Mouse (Mus musculus) liver (tissue): ENCODE measurements around the gene Bptf.
"Not testable (repeated sequence)": the region's sequence is repeated elsewhere in the genome, so short reads cannot be mapped to it uniquely, and the experiment has no call there.

Experiments used
- DNase-seq: peaks from one replicate; pipeline ENCODE4 v3.0.0-alpha.2; 2020; ENCODE audit warnings: mixed read lengths

Bptf gene

DNA sequence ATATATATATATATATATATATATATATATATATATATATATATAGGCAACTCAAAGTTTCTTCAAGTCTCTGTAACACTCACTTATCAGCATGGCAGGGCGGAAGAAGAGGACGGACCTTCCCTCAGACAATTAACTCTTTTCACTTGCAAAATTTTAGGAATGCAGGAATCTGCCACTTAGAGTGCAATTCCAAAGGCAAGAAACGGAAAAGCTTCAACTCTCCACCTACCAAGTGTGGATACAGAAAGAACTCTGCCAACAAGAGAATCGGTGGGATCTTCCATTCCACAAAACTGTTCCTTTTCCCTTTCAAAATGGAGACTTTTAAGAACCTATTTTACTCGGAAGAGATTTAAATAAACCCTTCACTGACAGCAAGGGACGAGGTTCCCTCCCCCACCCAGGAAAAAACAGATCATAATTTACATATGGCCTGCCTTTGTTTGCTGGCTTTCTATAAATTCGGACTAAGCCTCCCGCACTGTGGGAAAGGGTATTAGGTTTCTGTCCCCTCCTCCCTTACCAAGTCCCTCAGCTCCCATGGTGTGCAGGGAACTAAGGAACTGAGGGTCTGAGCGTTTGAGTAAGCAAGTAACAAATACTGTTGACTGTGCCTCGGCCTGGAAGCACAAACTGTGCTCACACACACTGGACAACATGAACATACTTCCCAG, 17.9 kb downstream of the Bptf start:
- no peak for DNase-seq

DNA sequence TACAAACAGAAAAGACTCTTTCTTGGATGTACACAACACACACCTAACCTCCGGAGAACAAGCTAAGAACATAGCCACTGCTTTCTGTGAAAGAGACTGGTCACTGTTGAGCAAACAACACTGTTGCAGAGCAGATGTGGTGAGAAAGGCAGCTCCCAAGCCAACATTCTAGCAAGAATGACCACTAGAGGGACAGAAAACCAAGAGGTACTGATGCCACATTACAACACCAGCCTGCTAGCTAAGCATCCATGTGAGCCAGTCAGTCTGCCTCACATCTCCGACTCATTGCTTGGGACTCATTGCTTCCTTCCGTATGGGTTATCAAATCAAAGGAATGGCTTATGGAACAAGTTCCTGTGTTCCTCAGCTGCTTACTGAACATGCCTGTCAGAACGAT, 18.8 kb downstream of the Bptf start:
- no peak for DNase-seq

DNA sequence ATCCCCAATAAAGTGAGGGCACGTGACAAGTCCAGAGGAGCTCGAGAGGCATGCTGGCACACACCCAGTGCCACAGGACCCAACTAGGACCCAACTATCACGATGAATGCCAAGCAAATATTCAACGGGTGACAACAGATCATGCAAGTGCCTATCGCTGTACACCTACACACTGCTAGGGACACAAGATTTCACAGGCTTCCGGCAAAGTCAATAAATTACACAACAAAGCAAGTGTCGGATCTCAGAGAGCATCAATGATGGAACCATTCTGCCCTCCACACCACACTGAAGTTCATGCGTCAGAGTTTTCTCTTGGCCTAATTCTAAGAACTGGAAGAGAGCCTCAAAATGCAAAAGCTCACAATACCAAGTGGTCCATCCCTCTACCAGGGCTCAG, 22.3 kb downstream of the Bptf start:
- no peak for DNase-seq

DNA sequence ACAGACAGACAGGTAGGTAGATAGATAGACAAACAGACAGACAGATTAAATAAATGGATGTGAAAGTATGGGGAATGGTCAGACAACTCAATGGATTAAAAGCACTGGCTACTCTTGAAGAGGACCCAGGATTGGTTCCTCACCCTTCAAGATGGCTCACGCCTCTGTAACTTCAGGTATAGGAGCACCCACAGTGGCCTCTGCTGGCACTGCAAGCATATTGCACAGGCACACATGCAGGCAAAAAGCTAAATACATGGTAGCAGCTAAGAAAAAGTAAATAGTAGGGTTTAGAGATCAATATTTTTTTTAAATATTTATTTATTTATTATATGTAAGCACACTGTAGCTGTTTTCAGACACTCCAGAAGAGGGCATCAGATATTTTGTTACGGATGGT, 23.0 kb downstream of the Bptf start:
- no peak for DNase-seq

DNA sequence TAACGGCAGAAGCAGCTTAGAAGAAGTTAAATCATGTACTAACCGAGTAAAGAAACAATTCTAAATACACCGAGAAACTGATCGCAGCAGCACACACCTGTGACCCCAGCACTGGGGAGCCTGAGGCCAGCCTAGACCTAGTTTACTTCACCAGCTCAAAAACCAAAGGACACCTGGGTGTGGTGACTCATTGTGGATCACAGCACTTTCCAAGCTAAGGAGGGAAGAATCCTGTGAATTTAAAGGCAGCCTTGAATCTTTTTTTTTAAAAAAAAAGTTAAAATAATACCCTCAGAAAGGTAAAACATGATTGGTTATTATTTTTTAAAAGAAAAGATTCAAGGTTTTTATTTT, 24.2 kb downstream of the Bptf start:
- no peak for DNase-seq

DNA sequence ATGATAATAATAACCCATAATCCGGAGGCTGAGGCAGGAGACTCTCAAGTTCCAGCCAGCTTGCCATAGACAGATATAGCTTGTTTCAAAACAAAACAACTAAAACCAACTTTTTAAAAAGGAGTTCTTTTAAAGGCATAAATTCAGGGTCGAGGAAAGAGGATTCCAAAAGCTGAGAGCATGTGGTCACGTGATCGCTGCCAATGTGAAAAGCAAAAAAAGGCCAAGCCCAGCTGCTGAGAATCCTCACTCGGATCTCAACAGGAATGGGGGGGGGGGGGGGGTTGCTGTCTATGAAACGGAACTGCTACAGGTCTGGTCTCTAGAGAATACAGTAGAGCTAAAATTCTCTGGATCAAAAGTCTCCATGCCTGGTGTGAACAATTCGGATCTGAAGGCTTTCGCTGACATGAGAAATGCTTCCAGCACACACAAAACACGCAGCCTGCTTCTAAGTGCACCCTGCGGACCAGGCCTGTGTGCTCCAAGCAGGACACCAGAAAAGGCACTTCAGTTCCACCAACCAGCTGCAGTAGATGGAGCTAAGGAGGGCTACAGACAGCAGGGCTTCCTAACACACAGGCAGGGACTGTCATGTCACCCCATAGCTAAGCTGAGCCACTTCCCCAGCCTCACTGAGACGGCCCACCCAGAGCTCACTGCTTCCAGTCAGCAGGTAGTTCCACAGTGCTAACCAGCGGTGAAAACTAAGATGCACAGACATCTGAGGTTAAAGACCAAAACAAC, 24.8 kb downstream of the Bptf start:
- DNase-seq: no peak

DNA sequence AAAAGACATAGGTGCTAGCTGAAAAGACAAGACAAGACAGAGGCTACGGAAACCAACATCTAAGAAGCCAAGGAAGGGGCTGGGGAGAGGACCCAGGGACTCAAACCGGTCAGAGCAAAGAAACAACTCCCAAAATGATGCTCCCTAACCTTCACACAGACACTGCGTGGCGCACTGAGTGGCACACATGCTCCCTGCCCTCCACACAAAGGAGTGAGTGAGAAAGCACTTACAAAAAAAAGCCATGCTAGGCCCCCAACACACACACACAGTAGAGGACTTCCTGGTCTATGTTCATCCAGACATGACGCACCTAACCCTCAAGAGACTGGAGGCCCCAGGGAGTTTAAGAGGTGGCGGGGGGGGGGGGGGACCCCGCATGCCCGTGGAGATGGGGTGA, 25.5 kb downstream of the Bptf start:
- no peak for DNase-seq

DNA sequence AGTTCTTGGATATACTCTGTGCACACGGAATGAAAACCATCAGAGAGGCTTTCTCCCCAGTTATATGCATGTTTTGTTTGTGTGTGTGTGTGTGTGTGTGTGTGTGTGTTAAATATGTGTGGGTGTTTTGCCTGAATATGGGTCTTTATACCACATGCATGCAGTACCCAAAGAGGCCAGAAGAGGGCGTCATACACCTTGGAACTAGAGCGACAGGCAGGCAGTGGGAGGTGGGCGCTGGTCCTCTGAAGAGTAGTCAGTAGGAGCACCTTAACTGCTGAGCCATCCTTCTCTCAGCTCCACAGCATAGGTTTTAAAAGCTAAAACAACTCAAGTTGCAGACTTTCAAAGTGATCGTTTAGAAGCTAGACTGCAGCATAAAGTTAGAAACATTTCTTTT, 26.7 kb downstream of the Bptf start:
- DNase-seq: peak; percentile 76

DNA sequence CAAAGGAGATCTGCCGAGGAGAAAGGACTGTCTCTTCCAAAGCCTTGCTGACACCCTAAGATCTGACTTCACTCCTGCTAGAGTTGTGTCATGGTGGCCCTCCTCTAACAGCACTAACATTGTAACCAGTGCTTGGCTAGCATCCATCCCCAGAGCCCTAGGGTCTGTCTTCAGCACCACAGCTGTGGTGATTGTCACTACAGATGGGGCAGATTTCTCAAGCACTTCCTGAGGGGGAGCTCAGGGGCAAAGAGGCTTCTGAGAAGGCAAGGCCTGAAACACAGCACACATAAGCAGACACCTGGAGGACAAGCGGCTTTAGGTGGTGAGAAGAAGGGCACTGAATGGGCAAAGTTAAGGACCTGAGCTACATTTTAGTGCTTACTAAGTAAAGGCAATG, 28.2 kb downstream of the Bptf start:
- no peak for DNase-seq

DNA sequence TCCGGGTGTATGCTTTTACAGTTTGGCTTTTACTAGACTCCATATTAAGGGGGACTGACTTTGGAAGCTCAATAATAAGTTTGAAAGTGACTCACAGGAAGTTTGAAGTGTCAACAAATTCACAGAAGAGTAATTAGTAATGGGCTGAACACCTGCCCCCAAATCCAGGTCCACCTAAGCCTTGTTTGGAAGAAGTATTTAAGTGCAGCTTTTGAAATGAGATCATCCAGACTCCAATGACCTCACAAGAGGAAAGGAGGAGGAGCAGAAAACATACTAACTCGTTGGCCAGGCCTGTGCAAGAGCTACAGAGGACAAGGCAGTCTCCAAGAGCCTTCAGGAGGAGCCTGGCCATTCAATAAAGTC, 28.7 kb downstream of the Bptf start:
- no peak for DNase-seq

DNA sequence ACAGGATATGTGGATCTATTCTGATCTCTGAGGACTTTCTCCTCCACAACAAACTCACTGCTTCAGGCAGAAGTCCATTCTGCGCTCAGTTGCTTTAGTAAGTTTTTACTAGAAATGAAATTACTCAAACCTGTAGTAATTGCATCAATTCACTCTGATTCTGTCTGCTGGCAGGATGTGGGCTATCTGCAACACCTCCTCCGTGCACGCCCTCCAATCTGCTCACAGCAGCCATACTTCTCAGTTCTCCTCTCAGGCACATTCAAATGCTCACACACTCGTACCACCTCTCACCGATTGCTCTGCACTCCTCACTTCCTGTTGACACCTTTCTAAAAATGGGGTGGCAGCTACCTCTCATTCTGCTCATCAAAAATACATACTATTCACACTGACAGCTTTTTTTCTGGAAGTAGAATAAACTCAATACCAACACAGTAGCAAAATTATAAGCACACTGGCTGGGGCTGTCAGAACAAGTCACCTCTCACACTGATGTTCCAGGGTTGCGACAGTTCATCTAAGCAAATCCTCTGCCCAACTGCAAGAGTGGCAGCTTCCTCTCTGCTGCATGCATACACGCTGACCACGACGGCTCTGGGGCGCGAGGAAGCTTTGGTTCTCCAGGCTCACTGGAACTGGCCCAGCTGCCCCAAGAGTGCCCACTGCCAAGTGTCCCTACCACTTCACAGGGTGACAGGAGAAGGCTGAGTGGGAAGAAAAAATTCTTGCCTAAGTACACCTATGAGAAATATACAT, 29.3 kb downstream of the Bptf start:
- no peak for DNase-seq

DNA sequence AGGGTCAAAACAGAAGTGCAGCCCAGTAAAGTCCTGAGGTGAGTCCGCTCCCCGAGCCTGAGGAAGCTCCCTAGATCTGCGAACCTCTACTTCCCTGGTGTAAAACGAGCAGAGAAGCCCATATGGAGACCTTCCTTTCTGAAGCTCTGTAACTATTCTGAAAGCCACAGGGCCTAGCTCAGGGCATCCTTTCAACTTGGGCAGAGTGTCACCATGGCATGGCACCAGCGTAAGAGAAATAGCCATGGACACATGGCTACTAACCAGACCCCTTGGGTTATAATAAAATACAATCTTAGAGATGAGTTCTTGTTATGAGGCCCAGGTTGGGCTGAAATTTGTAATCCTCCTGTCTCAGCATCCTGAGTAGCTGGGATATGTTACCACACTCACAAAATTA, 35.0 kb downstream of the Bptf start:
- no peak for DNase-seq

DNA sequence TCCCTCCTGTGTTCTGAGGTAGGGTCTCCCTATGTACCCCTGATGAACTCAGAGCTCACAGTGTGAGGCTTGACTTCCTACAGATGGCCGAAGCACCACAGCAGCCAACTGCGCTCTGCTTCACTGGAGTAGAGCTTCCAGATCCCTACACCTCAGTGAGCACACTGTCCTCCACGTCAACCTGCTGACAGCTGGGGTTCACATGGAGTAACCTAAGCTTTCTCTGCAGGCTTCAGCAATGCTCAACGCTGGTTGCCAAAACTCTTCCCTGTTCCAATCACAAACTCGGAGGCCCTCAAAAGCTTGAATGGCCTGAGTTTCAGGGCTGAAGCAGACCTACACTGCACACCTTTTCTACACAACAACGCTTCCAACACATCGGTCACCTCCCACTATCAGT, 38.1 kb downstream of the Bptf start:
- DNase-seq: no peak

DNA sequence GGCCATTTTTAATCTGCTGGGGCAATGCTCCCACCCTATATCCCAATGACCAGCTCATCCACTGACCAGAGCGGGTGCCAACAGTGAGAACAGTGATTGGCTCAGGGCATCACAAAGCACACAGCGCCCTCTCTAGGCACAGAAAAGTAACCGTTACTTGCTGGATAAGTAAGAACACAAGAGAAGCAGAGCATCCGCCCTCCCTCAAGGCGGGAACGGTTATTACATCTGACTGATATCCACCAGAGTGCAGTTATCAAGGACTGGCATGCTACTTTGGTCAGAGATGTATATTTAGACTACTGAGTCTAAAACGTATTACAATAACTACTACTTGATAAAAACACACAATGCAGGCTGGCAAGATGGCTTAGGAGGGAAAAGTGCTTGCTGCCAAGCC, 39.3 kb downstream of the Bptf start:
- peak; percentile 68 for DNase-seq

DNA sequence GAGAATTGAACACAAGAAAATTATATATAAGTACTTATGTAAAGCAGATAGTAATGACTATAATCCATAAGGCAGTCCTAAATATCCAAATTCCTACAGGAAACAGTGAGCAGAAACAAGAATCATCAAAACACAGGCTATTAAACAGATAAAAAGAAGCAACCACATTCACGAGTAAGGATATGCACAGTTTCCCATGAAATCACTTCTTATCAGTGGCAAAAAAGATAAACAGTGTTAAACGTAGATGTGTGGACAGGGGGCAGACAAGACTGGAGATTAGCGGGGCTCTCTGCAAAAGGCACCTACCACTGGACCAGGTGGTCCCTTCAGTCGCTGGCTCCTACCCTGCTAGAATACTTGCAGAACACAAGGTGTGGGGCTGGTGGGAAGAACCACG, 46.1 kb downstream of the Bptf start:
- no peak for DNase-seq

DNA sequence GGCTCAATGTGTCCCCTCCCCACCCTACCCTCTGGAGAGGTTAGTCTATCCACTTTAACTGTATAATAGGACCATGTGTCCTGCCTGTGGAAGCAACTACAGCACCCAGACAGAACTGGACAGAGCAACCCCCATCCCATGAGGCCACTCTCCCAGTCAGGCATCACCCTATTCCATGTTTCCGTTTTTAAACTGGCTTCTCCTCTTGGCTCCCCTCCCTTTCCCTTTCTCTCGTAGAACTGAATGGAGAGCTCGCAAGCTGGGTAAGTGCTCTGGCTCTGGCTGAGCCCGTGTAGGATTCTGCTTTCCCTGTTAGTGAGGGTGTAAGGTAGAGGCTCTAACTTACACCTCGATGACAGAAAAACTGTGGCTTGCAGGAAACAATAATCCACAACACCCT, 48.4 kb downstream of the Bptf start:
- no peak for DNase-seq

DNA sequence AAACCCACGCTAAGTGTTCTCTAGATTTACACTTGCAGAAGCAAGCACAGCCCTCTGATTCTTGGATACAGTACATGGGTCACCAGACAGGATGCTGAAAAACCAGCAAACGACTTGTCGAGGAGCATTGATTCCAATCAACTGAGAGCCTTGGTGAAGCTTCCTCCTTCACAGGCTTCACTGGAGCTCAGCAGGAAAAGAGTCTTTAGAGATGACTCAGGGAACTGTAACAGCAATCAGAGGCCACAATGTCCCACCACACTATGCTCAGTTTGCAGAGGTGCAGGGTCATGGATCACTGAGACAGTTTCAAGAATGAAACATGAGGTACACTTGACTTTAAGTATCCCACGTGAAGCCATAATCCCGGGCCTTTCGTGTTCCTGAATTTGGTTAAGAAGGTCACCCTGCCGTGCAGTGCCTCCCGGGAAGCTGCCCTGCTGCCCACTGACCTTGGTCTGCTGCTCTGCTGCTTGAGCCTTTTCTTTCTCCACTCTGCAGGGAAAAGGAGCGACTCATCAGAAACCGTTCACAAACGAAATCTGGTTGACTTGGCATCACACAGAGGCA, 66.6 kb downstream of the Bptf start:
- DNase-seq: no peak

DNA sequence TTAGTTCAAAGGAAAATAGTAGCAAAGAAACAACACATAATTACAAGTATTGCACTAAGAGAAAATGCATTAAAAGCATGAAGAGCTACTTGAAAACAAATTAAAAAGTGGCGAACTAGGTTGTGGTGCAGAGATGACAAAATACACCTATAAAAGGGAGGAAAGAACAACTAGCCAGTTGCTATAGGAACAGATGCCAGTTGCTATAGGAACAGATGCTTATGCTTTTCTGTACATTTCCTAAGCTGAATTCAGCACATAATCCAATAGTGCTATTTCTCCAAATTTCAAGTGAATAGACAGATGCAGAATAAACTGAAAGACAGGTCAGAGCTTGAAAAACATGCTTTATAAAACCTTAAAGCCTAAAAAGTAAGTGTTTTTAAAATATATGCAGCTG, 67.3 kb downstream of the Bptf start:
- DNase-seq: no peak

DNA sequence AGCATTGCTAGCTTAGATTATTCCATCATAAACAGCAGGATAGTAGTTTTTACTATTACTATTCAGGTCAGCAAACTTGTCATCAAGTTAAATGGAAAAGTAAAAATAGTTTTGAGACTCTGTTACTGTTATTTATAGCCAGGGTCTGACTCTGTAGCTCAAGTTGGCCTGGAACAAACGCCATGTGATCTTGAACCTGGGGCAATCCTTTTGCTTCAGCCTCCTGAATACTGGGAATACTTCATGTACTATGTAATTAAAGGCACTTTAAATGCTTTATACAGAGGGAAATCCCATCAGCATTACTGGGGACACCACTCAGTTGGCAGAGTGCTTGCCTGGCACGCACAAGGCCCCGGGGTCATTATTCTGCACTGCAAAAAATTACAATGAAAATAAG, 68.9 kb downstream of the Bptf start:
- no peak for DNase-seq

DNA sequence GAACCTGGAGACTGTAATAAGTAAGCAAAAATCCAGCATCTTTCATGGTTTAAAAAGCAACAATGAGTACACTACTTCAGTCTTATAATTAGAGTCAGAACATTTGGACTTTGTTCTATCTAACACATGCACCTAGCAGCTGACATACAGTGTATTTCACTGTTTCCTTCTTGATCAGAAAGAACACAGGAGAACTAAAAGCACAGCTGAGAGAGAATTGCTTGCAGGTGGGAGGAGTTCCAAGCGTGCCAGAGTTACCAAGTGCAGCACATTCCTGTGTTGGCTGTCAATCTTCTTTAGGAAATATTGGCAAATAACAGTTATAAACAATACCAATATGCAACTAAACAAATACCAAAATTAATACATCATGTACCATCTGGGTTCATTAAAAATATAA, 71.0 kb downstream of the Bptf start:
- DNase-seq: no peak

DNA sequence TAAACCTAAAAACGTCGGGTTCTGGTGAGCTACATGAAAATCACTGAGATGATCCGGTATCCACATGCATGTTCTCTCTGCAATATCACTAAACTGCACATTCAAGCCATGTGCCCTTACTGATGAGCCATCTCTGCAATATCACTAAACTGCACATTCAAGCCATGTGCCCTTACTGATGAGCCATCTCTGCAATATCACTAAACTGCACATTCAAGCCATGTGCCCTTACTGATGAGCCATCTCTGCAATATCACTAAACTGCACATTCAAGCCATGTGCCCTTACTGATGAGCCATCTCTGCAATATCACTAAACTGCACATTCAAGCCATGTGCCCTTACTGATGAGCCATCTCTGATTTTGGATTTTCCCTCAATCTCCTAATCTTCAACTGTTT, 72.3 kb downstream of the Bptf start:
- DNase-seq: not testable (repeated sequence)

DNA sequence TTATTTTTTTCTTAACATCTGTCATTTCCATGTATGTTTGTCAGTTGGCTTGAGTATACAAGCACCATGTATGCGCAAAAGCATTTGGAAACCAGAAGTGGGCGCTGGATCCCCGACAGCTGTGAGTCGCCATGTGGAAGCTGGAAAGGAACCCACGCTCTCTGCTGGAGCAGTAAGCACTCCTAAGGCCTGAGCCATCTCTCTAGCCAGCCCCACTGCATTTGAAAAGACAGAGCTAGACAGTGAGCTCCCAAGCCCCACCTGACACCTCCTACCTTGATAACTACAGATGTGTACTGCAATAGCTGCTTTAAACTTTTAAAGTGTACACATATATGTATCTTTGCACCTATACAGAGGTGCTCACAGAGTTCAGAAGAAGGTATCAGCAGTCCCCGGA, 74.5 kb downstream of the Bptf start:
- DNase-seq: no peak

DNA sequence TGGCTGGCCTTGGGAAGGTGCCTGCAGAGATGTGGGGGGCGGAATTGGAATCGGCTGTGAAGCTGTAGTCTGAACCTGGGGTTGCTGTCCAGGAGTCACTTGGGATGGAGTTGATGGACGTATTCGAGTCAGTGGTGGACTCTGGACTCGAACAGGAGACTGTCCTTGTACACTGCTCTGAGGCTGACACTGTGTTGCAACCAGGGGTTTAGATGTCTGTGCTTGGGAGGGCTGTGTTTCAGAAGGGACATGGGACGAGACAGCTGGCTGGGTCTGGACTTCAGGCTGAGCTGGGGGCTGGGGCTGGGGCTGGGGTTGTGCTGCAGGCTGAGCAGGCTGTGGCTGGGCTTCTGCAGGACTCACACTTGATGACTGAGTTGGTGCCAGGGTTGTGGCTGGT, 77.1 kb downstream of the Bptf start:
- DNase-seq: peak; percentile 15
